Mouse (Mus musculus): ENCODE measurements at regions not wholly inside any gene's neighbourhood (a gene's known extent, or its start where the extent isn't known, plus 50 kb on each side); places are given as distances from the start of the nearest gene placed in this dataset.

- DNase-seq (ENCODE audit: low spot score) (no peak), ATAC-seq (ENCODE audit: low read depth) (no peak)
- H3K27me3 ChIP-seq (replicated peaks; ENCODE audit: control insufficient read depth, insufficient read depth, low read length), result no peaks in the 10 kb centered on the region
- H3K4me3 ChIP-seq (ENCODE audit: low read depth, low read length), result no peak overlapping the region
- 72% methylated on average over 7 of the region's 7 CpGs for WGBS
- no peak overlapping the region for H3K4me2 ChIP-seq (ENCODE audit: low read depth, low read length)
- H3K9me3 ChIP-seq (ENCODE audit: control insufficient read depth, low read length), result no peaks in the 10 kb centered on the region
- no peak overlapping the region for H3K9ac ChIP-seq (ENCODE audit: low read depth, low read length)
- H3K36me3 ChIP-seq (ENCODE audit: control insufficient read depth, insufficient read depth, low read length), result no peaks in the 10 kb centered on the region
- H3K27ac ChIP-seq (replicated peaks; ENCODE audit: low read depth, low read length), result no peak overlapping the region
- peaks cover 1% of the 10 kb centered on the region for H3K4me1 ChIP-seq (ENCODE audit: control insufficient read depth, insufficient read depth, low read length)
Observed at GRCm38 (mm10) chr14:102827756-102828384, 154.6 kb downstream of the Kctd12 start.

- no peaks in the 10 kb centered on the region for H3K27me3 ChIP-seq (replicated peaks; ENCODE audit: control insufficient read depth, insufficient read depth, low read length)
- no peaks in the 10 kb centered on the region for H3K36me3 ChIP-seq (ENCODE audit: control insufficient read depth, insufficient read depth, low read length)
- ATAC-seq (ENCODE audit: low read depth) (no peak), DNase-seq (ENCODE audit: low spot score) (no peak)
- H3K4me2 ChIP-seq (ENCODE audit: low read depth, low read length), result no peak overlapping the region
- H3K9ac ChIP-seq (ENCODE audit: low read depth, low read length), result no peak overlapping the region
- no peak overlapping the region for H3K27ac ChIP-seq (replicated peaks; ENCODE audit: low read depth, low read length)
- H3K9me3 ChIP-seq (ENCODE audit: control insufficient read depth, low read length), result no peaks in the 10 kb centered on the region
- 90% methylated on average over 7 of the region's 7 CpGs for WGBS
- no peak overlapping the region for H3K4me3 ChIP-seq (ENCODE audit: low read depth, low read length)
- H3K4me1 ChIP-seq (ENCODE audit: control insufficient read depth, insufficient read depth, low read length), result no peaks in the 10 kb centered on the region
Observed at GRCm38 (mm10) chr14:102825525-102825924, 156.9 kb downstream of the Kctd12 start.

- no peak for DNase-seq (ENCODE audit: low spot score)
- H3K27me3 ChIP-seq (replicated peaks; ENCODE audit: control insufficient read depth, insufficient read depth, low read length), result no peaks in the 10 kb centered on the region
- H3K27ac ChIP-seq (replicated peaks; ENCODE audit: low read depth, low read length), result no peak overlapping the region
- 90% methylated on average over 5 of the region's 5 CpGs for WGBS
- ATAC-seq (ENCODE audit: low read depth), result no peak
- no peaks in the 10 kb centered on the region for H3K36me3 ChIP-seq (ENCODE audit: control insufficient read depth, insufficient read depth, low read length)
- no peak overlapping the region for H3K4me3 ChIP-seq (ENCODE audit: low read depth, low read length)
- no peaks in the 10 kb centered on the region for H3K9me3 ChIP-seq (ENCODE audit: control insufficient read depth, low read length)
- H3K9ac ChIP-seq (ENCODE audit: low read depth, low read length), result no peak overlapping the region
- H3K4me2 ChIP-seq (ENCODE audit: low read depth, low read length), result no peak overlapping the region
- H3K4me1 ChIP-seq (ENCODE audit: control insufficient read depth, insufficient read depth, low read length), result no peaks in the 10 kb centered on the region
Observed at GRCm38 (mm10) chr14:102820663-102821062, 161.8 kb downstream of the Kctd12 start.

- Histone ChIP-seq H3K4me1 (ENCODE audit: control insufficient read depth, insufficient read depth, low read length) (peaks cover 11% of the 10 kb centered on the region; the same call in 1 of the 2 replicates), H3K36me3 (ENCODE audit: control insufficient read depth, insufficient read depth, low read length) (no peaks in the 10 kb centered on the region), H3K4me3 (ENCODE audit: low read depth, low read length) (no peak overlapping the region), H3K9me3 (ENCODE audit: control insufficient read depth, low read length) (no peaks in the 10 kb centered on the region), H3K9ac (ENCODE audit: low read depth, low read length) (0 out of 2 replicates have a peak overlapping the region, but pooled peaks have one; percentile 26), H3K4me2 (ENCODE audit: low read depth, low read length) (peak overlapping the region; percentile 37), H3K27ac (replicated peaks; ENCODE audit: low read depth, low read length) (peak overlapping the region; percentile 82), H3K27me3 (replicated peaks; ENCODE audit: control insufficient read depth, insufficient read depth, low read length) (no peaks in the 10 kb centered on the region)
- peak; percentile 85; the same call in 1 of the 2 replicates for ATAC-seq (ENCODE audit: low read depth)
- 31% methylated on average over 5 of the region's 5 CpGs for WGBS
- peak; percentile 87 for DNase-seq (ENCODE audit: low spot score)
Observed at GRCm38 (mm10) chr14:102811678-102812081, 170.8 kb downstream of the Kctd12 start.

- H3K9me3 ChIP-seq (ENCODE audit: control insufficient read depth, low read length), result no peaks in the 10 kb centered on the region
- DNase-seq (ENCODE audit: low spot score) (peak; percentile 73), ATAC-seq (ENCODE audit: low read depth) (no peak)
- 25% methylated on average over 5 of the region's 5 CpGs for WGBS
- no peak overlapping the region for H3K9ac ChIP-seq (ENCODE audit: low read depth, low read length)
- no peak overlapping the region for H3K4me3 ChIP-seq (ENCODE audit: low read depth, low read length)
- peak overlapping the region; percentile 37 for H3K4me2 ChIP-seq (ENCODE audit: low read depth, low read length)
- peaks cover 15% of the 10 kb centered on the region; the same call in 1 of the 2 replicates for H3K4me1 ChIP-seq (ENCODE audit: control insufficient read depth, insufficient read depth, low read length)
- H3K27ac ChIP-seq (replicated peaks; ENCODE audit: low read depth, low read length), result peak overlapping the region; percentile 82
- H3K36me3 ChIP-seq (ENCODE audit: control insufficient read depth, insufficient read depth, low read length), result no peaks in the 10 kb centered on the region
- H3K27me3 ChIP-seq (replicated peaks; ENCODE audit: control insufficient read depth, insufficient read depth, low read length), result no peaks in the 10 kb centered on the region
Observed at GRCm38 (mm10) chr14:102811022-102811421, 171.4 kb downstream of the Kctd12 start.

GRCm38 (mm10) chr14:102810121-102810921 is 172.1 kb downstream of the Kctd12 start:
- DNase-seq (ENCODE audit: low spot score), result peak; percentile 60
- H3K36me3 ChIP-seq (ENCODE audit: control insufficient read depth, insufficient read depth, low read length), result no peaks in the 10 kb centered on the region
- no peaks in the 10 kb centered on the region for H3K27me3 ChIP-seq (replicated peaks; ENCODE audit: control insufficient read depth, insufficient read depth, low read length)
- 40% methylated on average over 7 of the region's 7 CpGs for WGBS
- no peak overlapping the region for H3K9ac ChIP-seq (ENCODE audit: low read depth, low read length)
- no peaks in the 10 kb centered on the region for H3K9me3 ChIP-seq (ENCODE audit: control insufficient read depth, low read length)
- ATAC-seq (ENCODE audit: low read depth), result peak; percentile 26; the same call in 1 of the 2 replicates
- peak overlapping the region; percentile 37; the same call in 1 of the 2 replicates for H3K4me2 ChIP-seq (ENCODE audit: low read depth, low read length)
- H3K27ac ChIP-seq (replicated peaks; ENCODE audit: low read depth, low read length), result peak overlapping the region; percentile 54; the same call in 1 of the 2 replicates
- H3K4me1 ChIP-seq (ENCODE audit: control insufficient read depth, insufficient read depth, low read length), result peaks cover 15% of the 10 kb centered on the region; the same call in 1 of the 2 replicates
- no peak overlapping the region for H3K4me3 ChIP-seq (ENCODE audit: low read depth, low read length)

- DNase-seq (ENCODE audit: low spot score) (peak; percentile 68), ATAC-seq (ENCODE audit: low read depth) (peak; percentile 58; the same call in 1 of the 2 replicates)
- H3K27ac ChIP-seq (replicated peaks; ENCODE audit: low read depth, low read length), result no peak overlapping the region; the same call in 1 of the 2 replicates
- no peaks in the 10 kb centered on the region for H3K27me3 ChIP-seq (replicated peaks; ENCODE audit: control insufficient read depth, insufficient read depth, low read length)
- H3K4me2 ChIP-seq (ENCODE audit: low read depth, low read length), result peak overlapping the region; percentile 37
- H3K9ac ChIP-seq (ENCODE audit: low read depth, low read length), result no peak overlapping the region
- H3K9me3 ChIP-seq (ENCODE audit: control insufficient read depth, low read length), result no peaks in the 10 kb centered on the region
- WGBS, result 32% methylated on average over 21 of the region's 21 CpGs
- peaks cover 11% of the 10 kb centered on the region; the same call in 1 of the 2 replicates for H3K4me1 ChIP-seq (ENCODE audit: control insufficient read depth, insufficient read depth, low read length)
- no peak overlapping the region for H3K4me3 ChIP-seq (ENCODE audit: low read depth, low read length)
- H3K36me3 ChIP-seq (ENCODE audit: control insufficient read depth, insufficient read depth, low read length), result no peaks in the 10 kb centered on the region
Observed at GRCm38 (mm10) chr14:102805936-102806923, 176.2 kb downstream of the Kctd12 start.

GRCm38 (mm10) chr14:102795676-102796075 is 186.8 kb downstream of the Kctd12 start:
- Histone ChIP-seq H3K27me3 (replicated peaks; ENCODE audit: control insufficient read depth, insufficient read depth, low read length) (no peaks in the 10 kb centered on the region), H3K4me2 (ENCODE audit: low read depth, low read length) (no peak overlapping the region), H3K36me3 (ENCODE audit: control insufficient read depth, insufficient read depth, low read length) (no peaks in the 10 kb centered on the region), H3K27ac (replicated peaks; ENCODE audit: low read depth, low read length) (no peak overlapping the region), H3K4me1 (ENCODE audit: control insufficient read depth, insufficient read depth, low read length) (no peaks in the 10 kb centered on the region), H3K9me3 (ENCODE audit: control insufficient read depth, low read length) (no peaks in the 10 kb centered on the region), H3K4me3 (ENCODE audit: low read depth, low read length) (no peak overlapping the region), H3K9ac (ENCODE audit: low read depth, low read length) (no peak overlapping the region)
- WGBS, result 80% methylated on average over 2 of the region's 2 CpGs
- ATAC-seq (ENCODE audit: low read depth) (no peak), DNase-seq (ENCODE audit: low spot score) (no peak)
